Mouse (Mus musculus) adrenal gland, adult 8-10 months (tissue): ENCODE data around the gene Zfp36. TPM values are rescaled to one million over a fixed set of nuclear protein-coding genes. Genes with fewer than 3 reads are reported as not detected.
"Not testable (repeated sequence)": the region's sequence is repeated elsewhere in the genome, so short reads cannot be mapped to it uniquely, and the experiment has no call there.

Source experiments
- DNase-seq: peaks from one replicate; pipeline ENCODE4 v3.0.0; 2022
- total RNA-seq, 4 experiments: library from RNA; stranded (reverse); gene quantifications; 2 replicates each; pipeline ENCODE4 v1.2.4; 2022

Gene Zfp36
- total RNA-seq: 10 to 100 TPM; 12.8 to 33.6 (median 21.5) TPM

DNA sequence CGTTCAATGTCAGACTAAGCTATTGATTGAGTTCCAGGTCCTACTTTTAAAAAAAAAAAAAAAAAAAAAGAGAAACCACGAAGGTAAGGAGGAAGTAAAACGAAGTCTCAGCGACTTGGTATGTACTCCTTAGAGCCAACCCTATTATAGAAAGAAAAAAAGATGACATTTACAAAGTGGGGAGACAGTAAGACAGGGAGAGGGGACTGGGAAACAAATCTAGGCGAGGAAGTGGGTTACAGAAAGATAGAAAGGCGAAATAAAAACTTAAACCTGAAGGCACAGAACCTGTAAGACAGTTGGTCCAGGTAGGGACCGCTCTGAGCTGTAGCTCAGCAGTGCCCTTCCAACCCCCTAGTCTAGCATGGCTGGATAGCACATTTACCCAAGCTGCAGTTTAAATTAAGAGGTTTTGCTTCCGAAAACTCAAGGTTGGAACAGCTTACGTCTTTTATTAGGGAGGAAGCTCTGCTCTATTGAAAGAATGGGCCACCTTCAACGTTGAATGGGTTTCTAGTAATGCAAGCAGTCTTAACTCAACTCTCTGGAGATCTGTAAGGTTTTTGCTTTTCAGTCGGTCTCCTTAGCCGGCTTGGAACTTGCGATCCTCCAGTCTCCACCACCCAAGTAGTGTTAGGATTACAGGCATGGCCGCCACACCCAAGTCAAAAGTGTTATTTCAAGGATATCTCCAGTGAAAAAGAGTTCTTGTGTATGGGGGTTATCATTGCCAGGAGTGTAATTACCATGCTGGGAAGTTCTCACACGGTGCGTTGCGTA lies at the start of gene Zfp36:
Zfp36 (minus strand) TSS at position 17 of the 780 bp plus-strand sequence.
- no peak for DNase-seq

DNA sequence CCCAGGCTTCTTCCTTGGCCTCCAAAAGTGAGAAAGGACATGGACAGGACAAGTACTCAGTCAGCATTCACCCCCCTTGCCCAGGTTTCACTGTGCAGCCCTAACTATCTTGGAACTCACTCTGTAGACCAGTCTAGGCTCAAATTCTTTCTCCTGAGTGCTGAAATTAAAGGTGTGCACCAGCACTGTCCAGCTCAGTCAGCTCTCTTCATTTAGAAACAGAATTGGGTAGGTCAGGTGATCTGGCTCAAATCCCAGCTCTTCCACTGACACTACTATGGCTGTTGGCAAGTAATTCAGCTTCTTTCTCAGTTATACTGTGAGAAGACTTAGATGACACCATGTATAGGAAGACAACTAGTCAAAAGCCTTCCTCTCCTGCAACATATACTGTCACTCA lies 47.7 kb upstream of the Zfp36 start:
- DNase-seq: no peak

DNA sequence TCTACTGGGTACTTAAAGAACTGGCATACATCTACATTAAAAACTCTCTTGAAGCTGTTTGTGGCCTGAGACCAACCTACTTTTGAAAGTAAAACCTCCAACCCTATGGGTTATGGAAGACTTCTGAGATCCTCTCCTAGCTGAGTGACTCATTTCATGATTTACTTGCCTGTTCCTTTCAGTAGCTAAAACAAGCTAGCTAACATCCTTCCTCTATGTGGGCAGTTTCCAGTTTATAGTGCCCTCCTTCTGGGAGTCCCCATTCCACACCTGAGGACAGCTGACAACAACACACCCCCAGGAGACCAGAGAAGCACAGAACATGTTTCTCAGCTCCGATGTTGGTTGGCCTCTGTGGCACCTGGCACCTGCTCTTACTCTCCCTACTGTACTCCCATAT lies 43.0 kb upstream of the Zfp36 start:
- no peak for DNase-seq

DNA sequence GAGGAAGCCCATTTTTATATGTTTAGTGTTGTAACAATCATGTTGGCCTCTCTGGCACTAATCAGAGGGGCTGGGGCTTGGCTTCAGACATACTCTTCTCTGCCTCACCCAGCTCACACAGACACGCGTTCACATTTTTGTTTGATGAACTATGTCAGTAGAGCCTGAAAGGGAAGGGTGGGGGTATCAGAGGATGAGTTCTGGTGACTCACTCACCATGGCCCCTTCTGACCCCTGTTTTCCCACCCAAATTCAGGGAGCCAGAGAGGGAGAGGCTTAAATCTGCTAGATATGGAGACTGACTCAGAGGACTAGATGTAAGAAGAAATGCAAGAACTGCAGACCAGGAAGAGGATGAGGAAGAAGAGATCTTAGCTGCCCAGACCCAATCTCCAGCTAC lies 39.4 kb upstream of the Zfp36 start:
- no peak for DNase-seq

DNA sequence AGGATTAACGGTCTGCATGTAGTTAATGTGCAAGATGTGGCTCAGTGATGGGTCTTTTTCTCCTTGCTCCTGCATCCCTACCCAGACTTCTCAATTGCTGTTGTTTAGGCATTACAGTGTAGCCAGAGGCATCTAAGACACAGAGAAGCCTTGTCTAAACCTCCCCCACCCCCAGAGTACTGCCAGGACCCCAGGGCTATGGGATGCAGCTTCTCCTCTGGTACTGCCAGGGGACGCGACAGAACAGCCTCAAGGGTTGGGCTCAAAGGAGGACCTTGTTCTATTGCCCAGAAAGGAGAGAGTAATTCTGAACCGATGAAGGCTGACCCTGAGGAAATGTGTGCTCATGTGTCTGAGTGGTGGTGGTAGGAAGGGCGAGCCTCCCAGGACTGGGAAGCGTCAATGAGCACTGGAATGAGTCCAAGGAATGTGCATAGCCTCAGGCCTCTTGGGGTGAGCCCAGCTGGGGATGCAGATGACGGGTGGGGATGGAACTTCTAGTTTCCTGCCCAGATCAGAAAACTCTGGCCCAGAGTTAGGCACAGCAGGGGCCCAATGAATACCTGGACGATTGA lies 38.1 kb upstream of the Zfp36 start:
- DNase-seq: peak; percentile 45

DNA sequence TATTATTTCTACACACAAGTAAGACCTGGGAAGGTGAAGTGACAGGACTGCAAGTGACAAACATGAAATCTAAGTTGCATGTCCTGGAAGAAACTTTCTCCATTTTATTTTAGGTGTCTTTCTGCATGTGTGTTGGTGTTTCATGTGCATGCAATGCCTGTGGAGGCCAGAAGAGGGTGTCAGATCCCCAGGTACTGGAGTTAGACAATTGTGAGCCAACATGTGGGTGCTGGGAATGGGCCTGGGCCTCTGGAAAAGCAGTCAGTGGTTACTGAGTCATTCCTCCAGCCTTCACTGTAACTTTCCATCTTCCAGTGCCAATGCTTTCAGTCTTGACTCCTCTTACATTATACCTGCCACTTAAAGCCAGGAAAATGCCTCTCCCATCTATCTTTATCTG lies 37.3 kb upstream of the Zfp36 start:
- DNase-seq: no peak

DNA sequence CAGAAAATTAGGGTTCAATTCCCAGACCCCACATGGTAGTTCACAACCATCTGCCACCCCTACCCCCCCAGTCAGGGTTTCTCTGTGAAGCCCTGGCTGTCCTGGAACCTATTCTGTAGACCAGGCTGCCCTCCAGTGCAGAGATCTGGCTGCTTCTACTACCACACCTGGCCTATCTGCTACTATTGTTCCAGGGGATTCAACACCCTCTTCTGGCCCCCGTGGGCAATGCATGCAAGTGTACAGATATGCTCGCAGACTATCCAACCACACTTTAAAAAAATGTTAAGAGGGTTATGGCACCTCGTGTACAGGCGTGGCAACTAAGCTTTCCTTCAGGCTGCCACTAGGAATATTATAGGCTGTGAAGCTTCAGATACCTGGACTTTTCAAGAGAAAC lies 32.8 kb upstream of the Zfp36 start:
- DNase-seq: no peak

DNA sequence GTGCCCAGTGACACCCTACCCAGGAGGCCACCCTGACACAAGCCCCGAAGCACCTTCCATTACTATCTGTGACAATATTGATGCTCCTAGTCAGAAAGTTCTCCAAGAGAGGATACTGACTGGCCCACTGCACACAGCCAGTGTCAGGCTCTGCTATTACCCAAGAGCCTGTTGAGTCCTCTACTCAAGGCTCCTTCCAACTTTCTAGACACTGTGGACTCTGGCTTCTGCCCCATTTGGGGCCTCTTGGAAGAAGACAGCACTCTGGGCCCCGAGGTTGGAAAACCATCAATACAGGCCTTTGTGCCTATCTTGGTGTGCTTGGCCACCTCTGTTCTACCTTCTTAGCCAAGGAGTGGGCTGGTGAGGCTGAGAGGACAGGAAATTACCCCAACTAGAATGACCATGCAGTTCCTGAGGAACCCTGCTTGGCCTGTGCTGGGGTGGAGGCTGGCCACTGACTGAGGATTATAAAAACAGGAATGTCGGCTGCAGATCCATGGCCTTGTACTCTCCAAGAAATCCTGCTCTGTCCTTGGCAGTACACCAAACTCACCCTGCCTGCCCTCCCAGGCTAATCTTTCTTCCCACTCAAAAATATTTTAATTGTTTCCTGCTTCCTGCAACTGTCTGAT lies 30.9 kb upstream of the Zfp36 start:
- DNase-seq: peak; percentile 82

DNA sequence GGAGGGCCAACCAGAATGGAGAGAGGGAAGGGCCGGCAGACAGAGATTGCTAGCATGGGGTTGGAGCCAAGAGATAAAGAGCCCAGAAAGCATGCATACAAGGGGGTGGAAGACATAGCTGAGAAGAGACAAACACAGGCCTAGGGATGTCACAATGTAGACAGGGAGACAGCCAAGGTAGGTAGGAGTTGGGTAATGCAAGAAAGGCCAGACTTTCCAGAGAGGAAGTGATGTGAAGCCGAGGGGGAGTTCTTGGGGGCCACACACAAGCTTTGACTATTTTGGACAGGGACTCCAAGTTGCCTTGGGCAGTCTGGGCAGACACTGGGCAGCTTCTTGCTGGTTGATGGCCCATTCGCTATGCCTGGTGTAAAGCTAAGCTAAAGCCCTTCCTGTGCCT lies 21.9 kb upstream of the Zfp36 start:
- DNase-seq: no peak

DNA sequence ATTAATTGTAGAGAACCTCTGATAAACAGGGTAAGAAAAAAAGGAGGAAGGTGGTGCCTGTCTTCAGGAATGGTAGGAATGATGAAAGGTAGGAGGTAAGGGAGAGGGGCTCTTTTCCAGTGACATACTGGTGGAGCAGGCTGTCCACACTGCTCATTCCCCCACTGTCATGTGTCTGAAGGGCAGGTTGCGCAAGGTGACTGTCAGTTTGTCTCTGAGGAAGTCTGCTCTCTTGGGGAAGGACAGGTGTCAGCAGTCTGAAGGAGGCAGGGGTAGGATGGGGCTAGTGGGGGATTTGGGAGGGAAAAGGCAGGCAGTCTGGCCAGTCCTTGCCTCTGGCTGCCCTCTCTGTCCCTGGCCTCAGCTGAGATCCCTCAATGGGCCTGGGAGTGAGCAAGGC lies 21.0 kb upstream of the Zfp36 start:
- no peak for DNase-seq

DNA sequence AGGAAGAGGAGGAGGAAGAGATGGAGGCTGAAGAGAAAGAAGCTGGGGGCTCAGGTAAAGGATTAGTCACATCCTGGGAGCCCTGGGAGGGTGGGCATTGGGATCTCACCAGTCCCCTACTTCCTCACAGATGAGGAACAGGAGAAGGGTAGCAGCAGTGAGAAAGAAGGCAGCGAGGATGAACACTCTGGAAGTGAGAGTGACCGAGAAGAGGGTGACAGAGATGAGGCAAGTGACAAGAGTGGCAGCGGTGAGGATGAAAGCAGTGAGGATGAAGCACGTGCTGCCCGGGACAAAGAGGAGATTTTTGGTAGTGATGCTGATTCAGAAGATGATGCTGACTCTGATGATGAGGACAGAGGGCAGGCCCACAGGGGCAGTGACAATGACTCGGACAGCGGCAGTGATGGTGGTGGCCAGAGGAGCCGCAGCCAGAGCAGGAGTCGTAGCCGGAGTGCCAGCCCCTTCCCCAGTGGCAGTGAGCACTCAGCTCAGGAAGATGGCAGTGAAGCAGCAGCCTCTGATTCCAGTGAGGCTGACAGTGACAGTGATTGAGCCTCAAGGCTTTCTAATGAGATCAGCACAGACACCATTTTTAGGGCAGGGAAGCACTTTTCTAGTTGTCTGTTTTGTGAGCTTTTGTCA lies 18.8 kb upstream of the Zfp36 start:
- DNase-seq: no peak

DNA sequence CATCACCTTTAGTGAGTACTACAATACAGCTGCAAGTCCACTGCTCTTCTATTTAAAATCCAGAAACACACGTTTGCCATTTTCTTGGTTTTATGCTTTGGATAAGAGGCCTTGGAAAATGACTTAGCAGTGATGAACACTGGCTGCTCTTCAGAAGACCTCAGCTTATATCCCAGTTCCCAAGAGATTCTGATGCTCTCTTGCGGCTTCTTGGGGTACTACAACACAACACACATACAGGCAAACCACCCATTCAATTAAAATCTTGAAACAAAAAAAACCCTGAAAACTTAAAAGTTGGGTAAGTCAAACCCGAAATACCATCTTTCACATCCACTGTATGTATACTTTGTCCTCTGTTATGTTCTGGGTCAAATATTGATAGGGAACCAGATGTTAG lies 17.9 kb upstream of the Zfp36 start:
- no peak for DNase-seq

DNA sequence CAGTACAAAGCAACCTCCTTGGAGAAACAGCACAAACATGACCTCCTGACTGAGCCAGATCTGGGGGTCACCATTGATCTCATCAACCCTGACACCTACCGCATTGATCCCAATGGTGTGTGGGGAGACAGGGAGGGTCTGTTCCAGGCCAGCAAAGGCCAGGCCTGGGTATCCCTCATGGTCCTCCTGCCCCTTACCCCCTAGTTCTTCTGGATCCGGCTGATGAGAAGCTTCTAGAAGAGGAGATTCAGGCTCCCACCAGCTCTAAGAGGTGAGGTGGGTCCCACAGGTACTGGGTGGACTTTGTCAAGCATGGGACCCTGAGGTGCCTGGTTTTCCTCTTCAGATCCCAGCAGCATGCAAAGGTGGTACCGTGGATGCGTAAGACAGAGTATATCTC lies 15.4 kb upstream of the Zfp36 start:
- no peak for DNase-seq

DNA sequence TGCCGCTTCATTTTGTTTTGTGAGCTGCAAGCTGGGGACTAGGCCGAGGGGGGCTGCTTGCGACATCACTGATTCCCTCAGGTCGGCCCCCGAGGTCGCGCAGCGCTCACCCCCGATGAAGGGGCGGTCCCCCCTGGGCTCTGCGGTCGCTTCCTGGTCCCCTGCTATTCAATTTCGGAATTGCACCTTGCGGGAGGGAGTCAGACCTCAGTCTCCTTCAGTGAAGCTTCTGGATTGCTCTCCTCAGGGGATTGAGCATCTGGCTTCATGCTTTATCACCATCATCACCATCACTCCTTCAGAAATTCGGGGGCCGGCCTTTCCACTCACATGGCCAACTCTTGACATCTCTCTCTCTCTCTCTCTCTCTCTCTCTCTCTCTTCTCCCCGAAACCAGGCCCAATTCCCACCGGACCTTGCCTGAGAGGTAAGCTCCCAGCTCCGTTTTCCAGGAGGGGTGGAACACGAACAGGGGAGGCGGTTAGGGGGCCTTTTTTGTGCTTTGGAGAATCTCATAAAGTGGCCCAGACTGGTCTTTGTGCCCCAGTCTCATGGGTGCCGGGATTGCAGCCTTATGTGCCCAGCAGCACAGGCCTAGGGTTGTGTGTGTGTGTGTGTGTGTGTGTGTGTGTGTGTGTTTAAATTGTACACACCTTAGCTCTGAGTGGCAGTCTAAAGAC lies 13.4 kb upstream of the Zfp36 start:
- DNase-seq: no peak

DNA sequence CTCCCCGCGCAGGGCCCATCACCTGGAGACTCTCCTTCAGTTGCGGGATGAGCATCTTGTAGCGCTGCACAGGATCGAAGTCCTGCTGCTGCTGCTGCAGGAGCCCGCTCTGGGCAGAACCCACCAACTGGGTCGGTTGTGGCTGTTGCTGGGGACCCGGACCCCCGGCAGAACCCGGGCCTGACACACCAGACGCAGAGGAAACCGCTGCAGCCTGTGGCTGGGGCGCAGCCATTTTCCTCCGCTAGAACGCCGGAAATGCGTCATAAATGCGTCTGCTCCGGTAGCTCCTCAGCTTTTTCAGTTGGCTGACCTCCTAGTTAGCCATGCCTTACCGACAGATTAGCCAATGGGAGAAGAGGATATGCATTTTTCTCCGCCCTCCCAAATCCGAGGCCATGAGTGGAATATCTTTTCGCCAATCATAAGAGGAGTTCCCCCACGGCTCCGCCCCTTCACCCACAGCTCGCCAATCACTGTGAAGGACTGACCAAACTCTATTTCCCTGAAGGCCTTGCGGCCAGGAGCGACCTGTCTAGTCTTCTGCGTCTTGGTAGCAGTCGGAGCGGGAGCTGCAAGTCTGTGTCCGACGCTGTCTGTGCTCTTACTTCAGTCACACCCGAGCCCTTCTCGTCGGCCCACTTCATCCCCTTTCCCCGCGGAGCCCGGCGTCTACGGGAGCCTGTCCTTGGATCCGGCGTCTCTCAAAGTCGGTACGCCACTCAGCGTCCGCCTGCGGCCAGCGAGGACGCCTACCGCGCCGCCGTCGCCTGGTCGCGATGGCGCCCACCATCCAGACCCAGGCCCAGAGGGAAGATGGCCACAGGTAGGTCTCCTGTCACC lies 12.6 kb upstream of the Zfp36 start, which contains the start of the genes Med29 and Paf1:
Med29 (minus strand) TSS at position 280 of the 843 bp plus-strand sequence.
Paf1 (plus strand) TSS at position 523 of the 843 bp plus-strand sequence.
- peak; percentile 98 for DNase-seq

DNA sequence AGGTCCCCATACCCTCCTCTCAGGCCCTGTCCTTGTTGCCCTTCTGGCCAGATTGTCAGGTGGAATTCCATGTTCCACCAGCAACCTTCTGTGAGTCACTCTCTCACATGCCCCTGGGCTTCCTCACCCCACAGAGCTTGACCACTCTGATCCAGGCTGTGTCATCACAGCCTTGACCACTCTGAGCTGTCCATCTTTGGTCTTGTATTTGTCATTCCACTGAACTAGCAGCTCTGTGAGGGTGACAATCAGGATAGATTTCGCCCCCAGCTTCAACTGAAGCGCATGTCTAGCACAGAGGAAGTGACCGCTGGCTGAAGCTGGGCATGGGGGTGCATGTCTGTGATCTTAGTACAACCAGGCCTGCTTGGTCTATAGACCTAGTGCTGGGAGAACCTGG lies 10.3 kb upstream of the Zfp36 start:
- no peak for DNase-seq

DNA sequence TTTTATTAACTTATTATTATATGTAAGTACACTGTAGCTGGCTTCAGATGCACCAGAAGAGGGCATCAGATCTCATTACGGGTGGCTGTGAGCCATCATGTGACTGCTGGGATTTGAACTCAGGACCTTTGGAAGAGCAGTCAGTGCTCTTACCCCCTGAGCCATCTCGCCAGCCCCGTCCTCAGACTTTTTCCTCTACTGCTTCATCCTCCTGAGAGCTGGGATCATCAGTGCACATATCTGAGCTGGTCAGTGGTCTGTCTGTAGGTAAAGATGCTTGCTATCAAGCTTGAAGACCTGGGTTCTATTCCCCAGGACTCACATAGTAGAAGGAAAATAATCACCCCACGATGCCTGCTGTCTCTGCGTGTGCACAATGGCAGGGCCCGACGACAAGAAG lies 7.3 kb upstream of the Zfp36 start:
- DNase-seq: not testable (repeated sequence)

DNA sequence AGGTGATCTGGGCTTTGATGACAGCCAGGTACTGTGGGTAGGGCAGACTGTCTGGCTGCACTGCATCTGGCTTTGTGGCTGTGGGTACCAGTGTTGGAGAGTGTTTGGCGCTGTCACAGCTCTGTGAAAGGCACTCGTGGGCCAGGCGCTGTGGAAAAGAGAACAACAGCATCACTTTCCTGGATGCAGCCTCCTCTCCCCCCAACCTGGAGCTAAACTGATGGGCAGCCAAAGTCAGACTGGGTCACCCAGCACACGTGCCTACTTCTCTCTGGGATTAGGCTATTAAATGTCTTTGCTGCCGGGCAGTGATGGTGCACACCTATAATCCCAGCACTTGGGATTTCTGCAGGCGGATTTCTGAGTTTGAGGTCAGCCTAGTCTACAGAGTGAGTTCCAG lies 6.8 kb upstream of the Zfp36 start:
- DNase-seq: not testable (repeated sequence)

DNA sequence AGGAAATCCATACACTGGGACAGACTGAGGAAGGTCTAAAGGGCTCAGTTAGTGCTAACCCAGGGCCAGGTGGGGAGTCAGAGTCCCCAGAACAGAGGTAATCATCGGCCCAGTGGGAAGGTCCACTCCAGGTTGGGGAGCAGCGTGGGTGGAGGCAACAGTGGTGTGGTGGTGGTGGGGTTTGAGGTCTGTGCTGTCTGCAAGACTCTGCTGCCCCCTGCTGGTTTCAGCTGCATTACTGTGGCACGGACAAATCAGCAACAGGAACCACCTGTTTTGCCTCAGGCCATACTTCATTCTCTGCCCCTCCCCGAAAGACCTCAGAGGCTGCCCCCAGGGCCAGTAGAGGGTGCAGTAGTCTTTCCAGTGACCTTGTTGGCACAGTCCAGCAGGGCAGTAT lies 6.4 kb upstream of the Zfp36 start:
- peak; percentile 72 for DNase-seq

DNA sequence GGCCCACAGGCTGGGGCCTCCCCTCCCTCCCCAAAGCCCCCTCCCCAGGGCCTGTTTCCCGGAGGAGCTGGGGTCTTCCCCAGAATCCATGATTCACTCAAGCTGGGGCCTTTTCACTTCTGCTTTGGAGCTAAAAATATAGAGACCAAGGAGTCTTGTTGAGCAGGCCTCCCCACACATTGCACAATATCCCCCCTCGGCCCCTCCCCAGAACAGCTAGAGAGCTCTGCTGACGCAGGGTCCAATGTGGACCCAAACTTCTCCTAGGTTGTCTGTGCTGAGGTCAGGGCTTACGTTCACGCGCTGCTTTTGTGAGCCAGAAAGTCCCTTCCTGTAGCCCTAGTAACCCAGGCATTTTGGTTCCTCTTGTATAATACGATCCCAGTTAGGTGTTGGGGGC lies 6.0 kb upstream of the Zfp36 start:
- DNase-seq: no peak

DNA sequence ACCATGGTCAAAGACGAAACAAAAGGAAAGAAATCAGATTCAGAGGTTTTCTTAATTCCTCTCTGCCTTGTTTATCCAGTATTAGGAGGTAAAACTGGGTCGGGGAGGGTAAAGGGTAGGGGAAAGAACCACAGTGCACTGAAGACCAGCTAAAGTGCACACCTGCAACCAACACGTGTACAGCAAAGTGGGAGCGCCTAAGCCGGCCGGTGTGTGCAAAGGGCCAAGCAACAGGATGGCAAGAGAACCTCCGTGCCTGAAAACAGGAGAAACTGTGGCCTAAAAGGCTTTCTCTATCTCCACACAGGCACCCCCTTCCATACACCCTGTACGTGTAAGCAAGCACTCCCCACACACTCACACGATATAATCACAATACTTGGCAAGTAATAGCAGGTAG lies 5.1 kb upstream of the Zfp36 start:
- DNase-seq: no peak

DNA sequence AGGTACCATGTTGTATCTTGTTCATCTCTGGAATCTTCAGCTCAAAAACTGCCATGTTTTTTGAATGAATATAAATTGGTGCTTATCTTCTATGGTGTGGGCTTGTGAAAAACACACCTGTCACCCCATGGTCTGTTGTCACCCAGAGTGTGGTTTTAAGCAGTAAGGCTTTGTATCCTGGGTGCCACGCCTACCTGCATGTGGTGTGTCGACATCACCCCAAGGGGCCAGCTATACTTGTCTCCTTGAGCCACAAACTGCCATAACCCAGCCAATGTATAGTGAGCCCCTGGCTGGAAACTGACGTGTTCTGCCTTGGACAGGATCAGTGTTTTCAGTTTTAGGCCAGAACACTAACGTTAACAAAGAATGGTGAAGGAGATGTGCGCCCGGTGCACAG lies 4.1 kb upstream of the Zfp36 start:
- no peak for DNase-seq
